Mouse (Mus musculus) CD4-positive helper T cell, adult 2 months (primary cell): ENCODE results near the gene Ccdc180.

ENCODE experiments used
- DNase-seq: peaks from one replicate; pipeline ENCODE4 v3.0.0-alpha.2; 2012; ENCODE audit warnings: low read depth, missing footprints, low spot score

Gene Ccdc180

GRCm38 (mm10) chr4:45970048-45970560 is 80.0 kb downstream of the Ccdc180 start:
- no peak for DNase-seq

DNA sequence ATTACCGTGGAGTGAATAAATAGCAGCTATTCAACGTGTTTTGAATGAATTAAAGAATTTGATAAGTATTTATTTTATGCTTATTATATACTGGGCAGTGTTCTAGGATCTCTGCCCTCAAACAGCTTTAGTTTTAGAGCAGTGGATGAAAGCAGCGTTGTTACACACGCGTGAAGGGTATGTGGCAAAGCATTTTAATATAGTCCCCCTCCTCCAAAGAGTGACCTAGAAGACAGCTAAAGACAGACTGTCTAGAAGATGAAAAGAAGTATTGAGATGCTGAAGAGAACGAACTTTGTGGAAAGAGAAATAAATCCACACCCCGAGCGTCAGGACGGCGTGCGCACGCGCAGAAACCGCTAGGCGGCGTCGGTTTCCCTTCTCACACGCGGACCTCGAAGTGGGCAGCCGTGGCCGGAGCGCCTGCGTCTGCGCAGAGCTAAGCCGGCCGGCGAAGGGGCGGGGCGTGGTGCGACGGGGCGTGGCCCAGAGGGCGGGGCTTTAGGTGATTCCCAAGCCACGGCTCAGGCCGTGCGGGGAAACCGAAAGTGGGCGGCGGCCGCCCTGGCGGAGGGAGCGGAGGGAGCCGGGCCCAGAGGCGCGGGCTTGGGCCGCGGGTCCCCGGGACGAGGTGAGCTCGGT is 81.8 kb downstream of the Ccdc180 start:
- peak; percentile 81 for DNase-seq

- DNase-seq = peak; percentile 52
Measured at GRCm38 (mm10) chr4:45972448-45972854, 82.3 kb downstream of the Ccdc180 start.

DNA sequence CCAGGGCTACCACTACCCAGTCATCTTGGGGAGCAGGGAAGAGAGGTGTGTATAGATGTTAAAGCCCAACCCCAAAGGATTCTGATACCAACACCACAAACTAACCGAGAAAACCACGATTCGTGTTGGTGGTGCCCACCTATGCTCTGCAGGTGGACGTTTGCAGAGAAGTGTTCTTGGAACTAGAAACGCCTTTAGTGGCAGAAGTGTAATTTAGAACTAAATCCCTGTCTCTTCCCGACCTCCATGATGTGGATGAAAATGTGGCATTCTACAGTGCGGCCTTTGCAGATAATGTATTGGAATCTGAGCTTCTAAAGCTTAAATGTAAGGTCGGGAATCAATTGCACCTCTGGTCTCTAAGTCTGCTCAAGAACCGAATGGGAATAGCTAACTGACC is 82.8 kb downstream of the Ccdc180 start:
- DNase-seq = no peak

DNA sequence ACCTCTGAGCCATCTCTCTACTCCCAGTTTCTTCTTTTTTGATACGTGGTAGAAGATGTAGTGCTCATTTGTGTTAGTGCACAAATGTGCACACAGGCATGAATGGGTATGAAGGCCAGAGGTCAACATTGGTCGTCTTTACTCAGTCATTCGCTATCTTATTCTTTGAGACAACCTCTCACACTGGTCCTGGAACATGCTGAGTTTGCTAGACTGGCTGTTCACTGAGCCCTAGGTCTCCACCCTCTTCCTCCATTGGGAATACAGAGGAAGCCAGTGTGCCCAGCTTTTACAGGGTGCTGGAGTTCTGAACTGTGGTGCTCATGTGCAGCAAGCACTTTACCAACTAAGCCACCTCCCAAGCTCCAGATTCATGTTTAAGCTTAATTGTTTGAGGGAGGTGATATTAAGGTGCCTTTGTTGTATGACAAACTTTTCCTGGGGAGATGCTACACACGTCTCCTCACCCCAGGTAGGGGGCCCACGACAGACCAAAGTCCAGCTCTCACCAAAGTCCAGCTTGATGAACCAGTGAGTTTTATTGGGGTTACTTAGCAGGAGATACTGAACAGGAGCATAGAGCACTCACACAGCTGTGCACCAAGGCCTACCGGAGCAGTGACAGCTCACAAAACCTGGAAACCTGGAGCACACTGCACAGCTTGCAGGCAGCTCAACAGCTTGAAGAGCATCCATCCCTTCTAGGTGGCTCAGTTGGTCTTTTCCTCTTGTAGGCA is 87.0 kb downstream of the Ccdc180 start:
- DNase-seq = no peak

- no peak for DNase-seq
Measured at GRCm38 (mm10) chr4:45979916-45980315, 89.8 kb downstream of the Ccdc180 start.

- no peak for DNase-seq
Measured at GRCm38 (mm10) chr4:45981054-45981453, 91.0 kb downstream of the Ccdc180 start.

DNA sequence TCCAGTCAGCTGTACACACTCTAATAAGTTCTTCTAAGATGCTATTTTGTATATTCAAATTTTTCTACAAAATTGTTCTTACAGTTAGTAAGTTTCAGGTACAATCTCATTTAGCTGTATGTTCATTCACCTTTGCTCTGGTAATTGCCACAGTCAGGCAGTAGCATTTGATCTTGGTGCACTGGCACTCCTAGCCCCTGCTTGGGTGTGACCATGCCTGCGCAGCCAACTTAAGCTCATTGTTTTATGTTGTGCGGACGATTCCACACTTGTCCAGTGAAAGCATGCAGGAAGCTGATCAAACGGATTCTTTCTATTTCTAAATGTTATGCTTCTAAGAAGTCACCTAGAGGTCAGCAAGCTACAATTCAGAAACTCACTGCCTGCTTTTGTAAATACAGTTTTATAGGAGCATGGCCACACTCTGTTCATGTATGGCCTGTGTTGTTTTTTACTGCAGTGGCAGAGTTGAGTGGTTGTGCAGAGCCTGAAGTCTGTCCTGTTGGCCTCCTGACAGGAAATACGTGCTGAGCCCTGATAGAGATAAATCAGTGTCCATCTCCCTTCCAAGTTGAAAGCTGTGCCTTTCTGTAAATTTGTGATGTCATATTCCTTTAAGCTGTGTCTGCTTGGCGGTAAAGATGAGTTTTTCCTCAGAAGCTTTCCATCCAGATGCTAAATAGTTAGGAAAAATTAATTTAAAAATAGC is 100.5 kb downstream of the Ccdc180 start:
- DNase-seq = no peak

GRCm38 (mm10) chr4:45998536-45998935 is 108.4 kb downstream of the Ccdc180 start:
- DNase-seq = no peak
